Mouse (Mus musculus) heart, postnatal 25 days (tissue): ENCODE data around the gene Rel. TPM values are rescaled to one million over a fixed set of nuclear protein-coding genes. Genes with fewer than 3 reads are reported as not detected.

Source experiments
- DNase-seq: peaks from one replicate; pipeline ENCODE4 v3.0.0; 2022; ENCODE audit warnings: low spot score
- intact Hi-C: fragments of 180-260 bp; cut with DNase I; formaldehyde crosslinking; loops from one replicate; pipeline ENCODE4 v1.15.1; 2025
- total RNA-seq, 2 experiments: library from RNA; stranded (reverse); gene quantifications; 2 replicates each; pipeline ENCODE4 v1.2.3; 2021

The Rel gene
- total RNA-seq, 2 experiments from 2014 or later, result 8.5 to 10.5 TPM

DNA sequence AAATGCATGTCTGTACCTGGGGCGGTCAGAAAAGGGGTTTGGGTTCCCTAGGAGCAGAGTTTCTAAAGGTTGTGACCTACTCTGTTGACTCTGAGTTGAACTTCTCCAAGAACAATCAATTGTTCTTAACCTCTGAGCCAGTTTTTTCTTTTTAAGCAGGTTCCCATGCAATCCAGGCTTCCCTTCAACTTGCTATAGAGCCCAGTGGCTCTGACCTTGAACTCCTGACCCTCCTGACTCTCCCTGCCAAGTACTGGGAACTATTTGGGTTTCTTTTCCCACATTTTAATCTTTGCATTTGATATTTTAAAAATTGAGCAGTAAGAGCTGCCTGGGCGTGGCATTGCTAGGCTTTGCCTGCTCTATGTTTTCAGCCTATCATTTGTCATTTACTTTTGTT is 77.5 kb downstream of the Rel start:
- DNase-seq, result no peak
- intact Hi-C loops, result no loop called here

DNA sequence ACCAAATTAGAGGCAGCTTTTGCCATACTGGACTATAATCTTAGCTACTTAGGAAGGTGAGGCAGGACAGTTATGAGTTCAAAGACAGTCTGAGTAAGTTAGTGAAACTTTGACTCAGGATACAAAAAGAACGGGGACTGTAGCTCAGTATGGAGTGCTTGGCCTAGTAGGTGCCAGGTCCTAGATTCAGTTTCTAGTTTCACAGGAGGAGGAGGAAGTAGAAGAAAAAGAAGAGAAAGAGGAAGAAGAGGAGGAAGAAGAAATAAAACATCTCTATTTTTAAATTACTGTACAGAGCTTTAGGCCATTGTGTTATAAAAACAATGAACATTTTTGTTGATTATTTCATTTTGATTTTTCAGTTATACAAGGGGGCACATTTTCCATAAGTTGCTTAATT is 82.7 kb downstream of the Rel start:
- no peak for DNase-seq
- intact Hi-C loops, result no loop called here

Other genes with a start within 250 kb of the Rel start
- not detected for gene 1700093K21Rik, start 249.8 kb downstream of the Rel start, total RNA-seq
- gene 0610010F05Rik, start 137.3 kb downstream of the Rel start, total RNA-seq, result 1 to 10 TPM; 9.6 to 9.8 TPM
- 10 to 100 TPM; 10.2 TPM for gene Pus10, start 105.3 kb downstream of the Rel start, total RNA-seq
- gene Pex13, start 105.0 kb downstream of the Rel start, total RNA-seq, result 10 to 100 TPM; 22.2 to 26.3 TPM
- 1 to 10 TPM; 7.9 to 8.6 TPM for gene Papolg, start 124.3 kb upstream of the Rel start, total RNA-seq